Mouse (Mus musculus) heart, adult 2 months (tissue): ENCODE measurements around the gene Nxf1.

Experiments used
- CTCF ChIP-seq: fragments of 200-600 bp; IDR thresholded peaks from 2 replicates; pipeline ENCODE4 v1.8.1; 2022; ENCODE audit warnings: antibody characterized with exemption, mild to moderate bottlenecking, moderate library complexity
- POLR2A ChIP-seq: fragments of 200-500 bp; IDR thresholded peaks from 2 replicates; pipeline ENCODE4 v1.6.1; 2011; ENCODE audit warnings: mild to moderate bottlenecking, low read depth, low read length, control low read depth; ENCODE audit not compliant: insufficient read depth

- TF ChIP-seq POLR2A, result 0 out of 2 replicates have a peak, but pooled peaks have one; percentile 7
- no peak for TF ChIP-seq CTCF
These were observed 16.1 kb downstream of the Nxf1 start for GRCm38 (mm10) chr19:8772996-8773395.
